In the genomic region with DNA sequence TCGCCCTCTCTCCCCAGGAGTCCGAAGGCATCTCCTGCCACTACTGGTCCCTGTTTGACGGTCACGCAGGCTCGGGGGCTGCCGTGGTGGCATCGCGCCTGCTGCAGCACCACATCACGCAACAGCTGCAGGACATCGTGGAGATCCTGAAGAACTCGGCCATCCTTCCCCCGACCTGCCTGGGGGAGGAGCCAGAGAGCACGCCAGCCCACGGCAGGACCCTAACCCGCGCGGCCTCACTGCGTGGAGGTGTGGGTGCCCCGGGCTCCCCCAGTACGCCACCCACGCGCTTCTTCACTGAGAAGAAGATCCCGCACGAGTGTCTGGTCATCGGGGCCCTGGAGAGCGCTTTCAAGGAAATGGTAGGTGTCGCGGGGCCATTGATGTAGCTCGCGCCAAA, we compare ENCODE assay signal across 8 mouse cellular contexts.
A peak's percentile ranks its signal among the peaks of the same experiment; 100 is the strongest.
DNase-seq lines count a peak whose midpoint lies in the region; ATAC-seq and TF ChIP-seq lines count a peak whose summit lies in the region.

No protein-coding gene starts in this region.

- 26% methylated on average over 30 of the region's 30 CpGs for WGBS in lung, embryonic 15.5 days
- 44% methylated on average over 30 of the region's 30 CpGs for WGBS in lung, adult 2 months
- 39% methylated on average over 30 of the region's 30 CpGs for WGBS in forebrain, embryonic 11.5 days
- WGBS in intestine, embryonic 16.5 days, result 39% methylated on average over 30 of the region's 30 CpGs
- 35% methylated on average over 30 of the region's 30 CpGs for WGBS in neural tube, embryonic 14.5 days

- TF ChIP-seq POLR2A in lung, adult 2 months (IDR thresholded peaks at IDR 0.05; ENCODE audit: borderline replicate concordance, extremely low read depth, low read depth, low read length), result no peak

- H3K4me1 ChIP-seq in lung, embryonic 15.5 days, result peaks cover 10% of the 10 kb centered on the region
- peaks cover 13% of the 10 kb centered on the region for H3K4me1 ChIP-seq in lung, adult 2 months (ENCODE audit: control insufficient read depth, insufficient read depth, low read length)
- peaks cover under 1% of the 10 kb centered on the region; the same call in 1 of the 2 replicates for H3K4me1 ChIP-seq in forebrain, embryonic 11.5 days (replicated peaks; ENCODE audit: control insufficient read depth, insufficient read depth, low read length)
- peaks cover 7% of the 10 kb centered on the region; the same call in 1 of the 2 replicates for H3K4me1 ChIP-seq in intestine, embryonic 16.5 days (ENCODE audit: control insufficient read depth, insufficient read depth, low read length)
- 0 out of 2 replicates have a peak, but pooled peaks cover under 1% of the 10 kb centered on the region for H3K4me1 ChIP-seq in neural tube, embryonic 14.5 days (ENCODE audit: control insufficient read depth, insufficient read depth, low read length)

- H3K4me3 ChIP-seq in lung, embryonic 15.5 days, result peak overlapping the region; percentile 26
- no peak overlapping the region for H3K4me3 ChIP-seq in lung, adult 2 months (replicated peaks; ENCODE audit: extremely low read depth, low read depth, low read length)
- peak overlapping the region; percentile 11; the same call in 1 of the 2 replicates for H3K4me3 ChIP-seq in forebrain, embryonic 11.5 days (ENCODE audit: low read depth, low read length)
- H3K4me3 ChIP-seq in intestine, embryonic 16.5 days (ENCODE audit: low read length), result peak overlapping the region; percentile 30
- no peak overlapping the region for H3K4me3 ChIP-seq in neural tube, embryonic 14.5 days (ENCODE audit: low read depth, low read length)

- H3K9ac ChIP-seq in lung, embryonic 15.5 days, result 0 out of 2 replicates have a peak overlapping the region, but pooled peaks have one; percentile 13
- H3K9ac ChIP-seq in forebrain, embryonic 11.5 days (ENCODE audit: low read length), result 0 out of 2 replicates have a peak overlapping the region, but pooled peaks have one; percentile 9
- H3K9ac ChIP-seq in intestine, embryonic 16.5 days (ENCODE audit: low read depth, low read length), result peak overlapping the region; percentile 50; the same call in 1 of the 2 replicates
- no peak overlapping the region for H3K9ac ChIP-seq in neural tube, embryonic 14.5 days (replicated peaks; ENCODE audit: low read depth, low read length)

- H3K9me3 ChIP-seq in lung, embryonic 15.5 days, result no peaks in the 10 kb centered on the region
- H3K9me3 ChIP-seq in forebrain, embryonic 11.5 days (ENCODE audit: control insufficient read depth, low read length), result peaks cover 3% of the 10 kb centered on the region; the same call in 1 of the 2 replicates
- no peaks in the 10 kb centered on the region for H3K9me3 ChIP-seq in intestine, embryonic 16.5 days (ENCODE audit: control insufficient read depth, low read length)
- 0 out of 2 replicates have a peak, but pooled peaks cover 2% of the 10 kb centered on the region for H3K9me3 ChIP-seq in neural tube, embryonic 14.5 days (ENCODE audit: control insufficient read depth, low read length)

- no peaks in the 10 kb centered on the region for H3K27me3 ChIP-seq in lung, embryonic 15.5 days
- no peaks in the 10 kb centered on the region for H3K27me3 ChIP-seq in forebrain, embryonic 11.5 days (ENCODE audit: control insufficient read depth, insufficient read depth, low read length)
- no peaks in the 10 kb centered on the region for H3K27me3 ChIP-seq in intestine, embryonic 16.5 days (replicated peaks; ENCODE audit: control insufficient read depth, insufficient read depth, low read length)
- no peaks in the 10 kb centered on the region for H3K27me3 ChIP-seq in neural tube, embryonic 14.5 days (ENCODE audit: control insufficient read depth, insufficient read depth, low read length)

- H3K27ac ChIP-seq in lung, embryonic 15.5 days, result no peak overlapping the region
- no peak overlapping the region for H3K27ac ChIP-seq in forebrain, embryonic 11.5 days (ENCODE audit: low read depth, low read length)
- no peak overlapping the region for H3K27ac ChIP-seq in intestine, embryonic 16.5 days (ENCODE audit: low read length)
- H3K27ac ChIP-seq in neural tube, embryonic 14.5 days (ENCODE audit: low read depth, low read length), result no peak overlapping the region

- no peak for TF ChIP-seq CTCF in lung, adult 2 months (IDR thresholded peaks at IDR 0.05; ENCODE audit: insufficient read depth, low read length)

- 0 out of 2 replicates have a peak, but pooled peaks have one; percentile 37 for ATAC-seq in lung, embryonic 15.5 days (ENCODE audit: borderline replicate concordance, extremely low read depth, low FRiP score, low TSS enrichment)
- ATAC-seq in forebrain, embryonic 11.5 days (replicated peaks; ENCODE audit: low FRiP score), result peak; percentile 35
- ATAC-seq in intestine, embryonic 16.5 days, result no peak
- peak; percentile 38; the same call in 1 of the 2 replicates for ATAC-seq in neural tube, embryonic 14.5 days (ENCODE audit: low read depth)
- no peak for ATAC-seq in activated CD4-positive, CD25-positive, alpha-beta regulatory T cell, adult 4 months

- peak overlapping the region; percentile 60 for H3K4me2 ChIP-seq in lung, embryonic 15.5 days
- peak overlapping the region; percentile 45 for H3K4me2 ChIP-seq in forebrain, embryonic 11.5 days (ENCODE audit: low read depth, low read length, severe bottlenecking)
- H3K4me2 ChIP-seq in intestine, embryonic 16.5 days (ENCODE audit: low read depth, low read length), result peak overlapping the region; percentile 47
- H3K4me2 ChIP-seq in neural tube, embryonic 14.5 days (ENCODE audit: low read depth, low read length), result peak overlapping the region; percentile 32; the same call in 1 of the 2 replicates

- no peak for DNase-seq in lung, adult 2 months
- peak; percentile 67 for DNase-seq in forebrain, embryonic 11.5 days (ENCODE audit: low spot score)
- no peak for DNase-seq in layer of hippocampus, postnatal 36 days
- DNase-seq in left cerebral cortex, adult 9 months (ENCODE audit: low spot score in 2 of 2), result no peak

- H3K36me3 ChIP-seq in lung, embryonic 15.5 days, result no peaks in the 10 kb centered on the region
- no peaks in the 10 kb centered on the region for H3K36me3 ChIP-seq in forebrain, embryonic 11.5 days (ENCODE audit: control insufficient read depth, insufficient read depth, low read length)
- H3K36me3 ChIP-seq in intestine, embryonic 16.5 days (ENCODE audit: control insufficient read depth, insufficient read depth, low read length), result no peaks in the 10 kb centered on the region
- H3K36me3 ChIP-seq in neural tube, embryonic 14.5 days (ENCODE audit: control insufficient read depth, insufficient read depth, low read length), result no peaks in the 10 kb centered on the region

Comparison
In these comparisons a context has a peak if more than half of its experiments do, and no peak if none do; other contexts are left out.
1. H3K4me3 ChIP-seq: peak in lung, embryonic 15.5 days (single experiment), forebrain, embryonic 11.5 days (single experiment) and intestine, embryonic 16.5 days (single experiment); none in lung, adult 2 months (single experiment) and neural tube, embryonic 14.5 days (single experiment).
2. ATAC-seq: peak in lung, embryonic 15.5 days (single experiment), forebrain, embryonic 11.5 days (single experiment) and neural tube, embryonic 14.5 days (single experiment); none in intestine, embryonic 16.5 days (single experiment) and activated CD4-positive, CD25-positive, alpha-beta regulatory T cell, adult 4 months (single experiment).
3. Peak in every context shown above with its lines, with median percentiles within 50 percentile points of each other: H3K4me2 ChIP-seq.